Mouse (Mus musculus): ENCODE measurements around the gene Smg6. TPM values are rescaled to one million over a fixed set of nuclear protein-coding genes. Genes with fewer than 3 reads are reported as not detected.

The Smg6 gene
- total RNA-seq, 1 experiment from 2014 or later: 48.2 TPM

- no peak for ATAC-seq (ENCODE audit: extremely low read depth, insufficient number of reproducible peaks, low FRiP score, poor library complexity, severe bottlenecking)
These were observed 1.5 kb upstream of the Smg6 start for GRCm38 (mm10) chr11:74924149-74924548.

- no peak for ATAC-seq (ENCODE audit: extremely low read depth, insufficient number of reproducible peaks, low FRiP score, poor library complexity, severe bottlenecking)
These were observed 874 bp downstream of the Smg6 start for GRCm38 (mm10) chr11:74926388-74927005.

GRCm38 (mm10) chr11:74927236-74927725 lies 1.7 kb downstream of the Smg6 start:
- no peak for ATAC-seq (ENCODE audit: extremely low read depth, insufficient number of reproducible peaks, low FRiP score, poor library complexity, severe bottlenecking)

- ATAC-seq (ENCODE audit: extremely low read depth, insufficient number of reproducible peaks, low FRiP score, poor library complexity, severe bottlenecking): no peak
These were observed 3.5 kb downstream of the Smg6 start for GRCm38 (mm10) chr11:74929111-74929510.

- no peak for ATAC-seq (ENCODE audit: extremely low read depth, insufficient number of reproducible peaks, low FRiP score, poor library complexity, severe bottlenecking)
These were observed 4.8 kb downstream of the Smg6 start for GRCm38 (mm10) chr11:74930391-74930790.

- no peak for ATAC-seq (ENCODE audit: extremely low read depth, insufficient number of reproducible peaks, low FRiP score, poor library complexity, severe bottlenecking)
These were observed 20.7 kb downstream of the Smg6 start for GRCm38 (mm10) chr11:74946348-74946747.

- ATAC-seq (ENCODE audit: extremely low read depth, insufficient number of reproducible peaks, low FRiP score, poor library complexity, severe bottlenecking): no peak
These were observed 29.3 kb downstream of the Smg6 start for GRCm38 (mm10) chr11:74954901-74955300.

- ATAC-seq (ENCODE audit: extremely low read depth, insufficient number of reproducible peaks, low FRiP score, poor library complexity, severe bottlenecking): no peak
These were observed 30.4 kb downstream of the Smg6 start for GRCm38 (mm10) chr11:74956006-74956405.

GRCm38 (mm10) chr11:74957600-74957999 lies 32.0 kb downstream of the Smg6 start:
- no peak for ATAC-seq (ENCODE audit: extremely low read depth, insufficient number of reproducible peaks, low FRiP score, poor library complexity, severe bottlenecking)

GRCm38 (mm10) chr11:74959501-74959900 lies 33.9 kb downstream of the Smg6 start:
- ATAC-seq (ENCODE audit: extremely low read depth, insufficient number of reproducible peaks, low FRiP score, poor library complexity, severe bottlenecking): no peak

GRCm38 (mm10) chr11:74960031-74960551 lies 34.5 kb downstream of the Smg6 start:
- ATAC-seq (ENCODE audit: extremely low read depth, insufficient number of reproducible peaks, low FRiP score, poor library complexity, severe bottlenecking): no peak

- ATAC-seq (ENCODE audit: extremely low read depth, insufficient number of reproducible peaks, low FRiP score, poor library complexity, severe bottlenecking): no peak
These were observed 36.3 kb downstream of the Smg6 start for GRCm38 (mm10) chr11:74961953-74962352.

GRCm38 (mm10) chr11:74962846-74963407 lies 37.3 kb downstream of the Smg6 start:
- no peak for ATAC-seq (ENCODE audit: extremely low read depth, insufficient number of reproducible peaks, low FRiP score, poor library complexity, severe bottlenecking)

- no peak for ATAC-seq (ENCODE audit: extremely low read depth, insufficient number of reproducible peaks, low FRiP score, poor library complexity, severe bottlenecking)
These were observed 39.9 kb downstream of the Smg6 start for GRCm38 (mm10) chr11:74965516-74965915.

GRCm38 (mm10) chr11:74973290-74974157 lies 47.9 kb downstream of the Smg6 start:
- ATAC-seq (ENCODE audit: extremely low read depth, insufficient number of reproducible peaks, low FRiP score, poor library complexity, severe bottlenecking): no peak

- ATAC-seq (ENCODE audit: extremely low read depth, insufficient number of reproducible peaks, low FRiP score, poor library complexity, severe bottlenecking): no peak
These were observed 49.0 kb downstream of the Smg6 start for GRCm38 (mm10) chr11:74974615-74975014.

GRCm38 (mm10) chr11:74976835-74977687 lies 51.4 kb downstream of the Smg6 start:
- no peak for ATAC-seq (ENCODE audit: extremely low read depth, insufficient number of reproducible peaks, low FRiP score, poor library complexity, severe bottlenecking)

GRCm38 (mm10) chr11:74981464-74981863 lies 55.8 kb downstream of the Smg6 start:
- peak; percentile 78 for ATAC-seq (ENCODE audit: extremely low read depth, insufficient number of reproducible peaks, low FRiP score, poor library complexity, severe bottlenecking)

GRCm38 (mm10) chr11:74982241-74982640 lies 56.6 kb downstream of the Smg6 start:
- no peak for ATAC-seq (ENCODE audit: extremely low read depth, insufficient number of reproducible peaks, low FRiP score, poor library complexity, severe bottlenecking)
